ENCODE assay signal across 15 mouse cellular contexts in the genomic region with DNA sequence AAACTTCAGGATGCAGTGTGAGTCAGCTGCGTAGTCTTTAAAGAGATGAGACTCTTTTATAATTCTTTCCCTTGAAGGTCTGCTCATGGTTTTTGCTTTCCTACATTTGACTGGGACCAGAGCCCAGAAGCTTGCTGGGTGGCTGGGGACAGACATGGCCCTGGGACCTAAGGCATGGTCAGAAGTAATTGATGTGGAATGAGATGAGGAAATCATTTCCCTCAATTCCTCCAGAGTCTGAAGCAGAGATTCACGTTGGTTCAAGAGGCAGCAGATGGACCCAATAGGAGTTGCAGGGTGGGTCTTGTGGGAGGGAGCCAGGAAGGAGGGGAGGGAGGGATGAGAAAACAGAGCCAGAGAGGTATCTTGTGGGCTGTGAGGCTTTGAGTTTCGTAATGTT.
DNase-seq lines count a peak whose midpoint lies in the region; ATAC-seq and TF ChIP-seq lines count a peak whose summit lies in the region.
"Had no signal": no experiment of that assay in that cellular context is flagged by ENCODE, and none has a peak within 500 bp of the region (broad histone marks: within the 10 kb centered on the region; RNA-seq: fewer than 3 reads in every experiment).

No protein-coding gene starts in this region.

- WGBS in cerebellum, adult 2 months: 40% methylated on average over 3 of the region's 3 CpGs
- 65% methylated on average over 3 of the region's 3 CpGs for WGBS in heart, embryonic 12.5 days
- 71% methylated on average over 3 of the region's 3 CpGs for WGBS in midbrain, postnatal 0 days
- 77% methylated on average over 3 of the region's 3 CpGs for WGBS in midbrain, embryonic 13.5 days

- H3K4me1 ChIP-seq in cerebellum, adult 2 months (ENCODE audit: control insufficient read depth, insufficient read depth, low read length): peaks cover 43% of the 10 kb centered on the region
- peaks cover 5% of the 10 kb centered on the region; the same call in 1 of the 2 replicates for H3K4me1 ChIP-seq in heart, embryonic 12.5 days (replicated peaks)
- H3K4me1 ChIP-seq in midbrain, postnatal 0 days (ENCODE audit: insufficient read depth, low read length): peaks cover 7% of the 10 kb centered on the region; the same call in 1 of the 2 replicates
- peaks cover 24% of the 10 kb centered on the region for H3K4me1 ChIP-seq in midbrain, embryonic 13.5 days (replicated peaks)
- H3K4me1 ChIP-seq: liver, embryonic 13.5 days had no signal

- no peak overlapping the region for H3K4me2 ChIP-seq in heart, embryonic 12.5 days
- H3K4me2 ChIP-seq in midbrain, postnatal 0 days (ENCODE audit: low read depth, low read length, poor library complexity, severe bottlenecking): no peak overlapping the region
- H3K4me2 ChIP-seq in midbrain, embryonic 13.5 days (replicated peaks): no peak overlapping the region
- H3K4me2 ChIP-seq: liver, embryonic 13.5 days had no signal

- TF ChIP-seq POLR2A in cerebellum, adult 2 months (IDR thresholded peaks at IDR 0.05; ENCODE audit: borderline replicate concordance, insufficient read depth, low read length): no peak

- intact Hi-C loops in heart, postnatal 14 days (cut with DNase I): no loop called here

- no peak for TF ChIP-seq CTCF in cerebellum, adult 2 months (IDR thresholded peaks at IDR 0.05; ENCODE audit: borderline replicate concordance, insufficient read depth, low read depth, low read length)
- no peak for TF ChIP-seq CTCF in midbrain, postnatal 0 days (IDR thresholded peaks at IDR 0.05)

- H3K9me3 ChIP-seq in heart, embryonic 12.5 days (replicated peaks): no peaks in the 10 kb centered on the region
- no peaks in the 10 kb centered on the region for H3K9me3 ChIP-seq in midbrain, postnatal 0 days (ENCODE audit: low read length)
- no peaks in the 10 kb centered on the region for H3K9me3 ChIP-seq in midbrain, embryonic 13.5 days
- H3K9me3 ChIP-seq: liver, embryonic 13.5 days had no signal

- no peaks in the 10 kb centered on the region for H3K27me3 ChIP-seq in cerebellum, adult 2 months (ENCODE audit: control insufficient read depth, insufficient read depth, low read length)
- H3K27me3 ChIP-seq in heart, embryonic 12.5 days (replicated peaks): no peaks in the 10 kb centered on the region
- no peaks in the 10 kb centered on the region for H3K27me3 ChIP-seq in midbrain, postnatal 0 days (ENCODE audit: insufficient read depth, low read length)
- no peaks in the 10 kb centered on the region for H3K27me3 ChIP-seq in midbrain, embryonic 13.5 days
- H3K27me3 ChIP-seq: liver, embryonic 13.5 days had no signal

- peak overlapping the region; percentile 48 for H3K27ac ChIP-seq in cerebellum, adult 2 months (ENCODE audit: insufficient read depth, low read length)
- no peak overlapping the region for H3K27ac ChIP-seq in heart, embryonic 12.5 days (ENCODE audit: poor library complexity, severe bottlenecking)
- no peak overlapping the region for H3K27ac ChIP-seq in midbrain, postnatal 0 days (ENCODE audit: low read depth, low read length)
- H3K27ac ChIP-seq in midbrain, embryonic 13.5 days: no peak overlapping the region
- H3K27ac ChIP-seq: liver, embryonic 13.5 days had no signal

- ATAC-seq in heart, embryonic 12.5 days (ENCODE audit: insufficient number of reproducible peaks, low FRiP score): no peak
- ATAC-seq in midbrain, postnatal 0 days (ENCODE audit: low FRiP score): no peak
- no peak for ATAC-seq in midbrain, embryonic 13.5 days
- ATAC-seq: activated CD4-positive, CD25-positive, alpha-beta regulatory T cell, adult 4 months had no signal

- no peak overlapping the region for H3K4me3 ChIP-seq in cerebellum, adult 2 months (replicated peaks; ENCODE audit: insufficient read depth, low read depth, low read length)
- no peak overlapping the region for H3K4me3 ChIP-seq in heart, embryonic 12.5 days
- no peak overlapping the region for H3K4me3 ChIP-seq in midbrain, postnatal 0 days (ENCODE audit: low read depth, low read length)
- H3K4me3 ChIP-seq in midbrain, embryonic 13.5 days (replicated peaks): no peak overlapping the region
- H3K4me3 ChIP-seq: liver, embryonic 13.5 days had no signal

- DNase-seq in cerebellum, adult 2 months: peak in 1 of 2 experiments; percentile 58
- no peak for DNase-seq in cerebellum, adult 11 months
- DNase-seq in heart, postnatal 14 days: peak; percentile 9 to 10
- peak; percentile 54 for DNase-seq in midbrain, postnatal 0 days (ENCODE audit: low spot score)
- DNase-seq in skeletal muscle tissue, adult 2 months (ENCODE audit: low read depth, low spot score): peak; percentile 30
- no peak for DNase-seq in urinary bladder, adult 18-20 months (ENCODE audit: low spot score in 2 of 2)
- DNase-seq: embryo, embryonic 11 days; kidney, adult 9 months; liver, embryonic 13.5 days; lung, postnatal 36 days; right cerebral cortex, postnatal 25 days had no signal

- H3K9ac ChIP-seq in heart, embryonic 12.5 days: no peak overlapping the region
- 0 out of 2 replicates have a peak overlapping the region, but pooled peaks have one; percentile 8 for H3K9ac ChIP-seq in midbrain, postnatal 0 days (replicated peaks; ENCODE audit: low read length, poor library complexity, severe bottlenecking)
- H3K9ac ChIP-seq in midbrain, embryonic 13.5 days (replicated peaks): no peak overlapping the region
- H3K9ac ChIP-seq: liver, embryonic 13.5 days had no signal

- no peaks in the 10 kb centered on the region for H3K36me3 ChIP-seq in heart, embryonic 12.5 days
- H3K36me3 ChIP-seq in midbrain, postnatal 0 days (ENCODE audit: insufficient read depth, low read length): no peaks in the 10 kb centered on the region
- H3K36me3 ChIP-seq in midbrain, embryonic 13.5 days: no peaks in the 10 kb centered on the region
- H3K36me3 ChIP-seq: G1E; liver, embryonic 13.5 days had no signal

Comparison
In these comparisons a context has a peak if more than half of its experiments do, and no peak if none do; other contexts are left out.
1. DNase-seq: peak in heart, postnatal 14 days (2 of 2), midbrain, postnatal 0 days (single experiment) and skeletal muscle tissue, adult 2 months (single experiment); none in cerebellum, adult 11 months (single experiment) and urinary bladder, adult 18-20 months (0 of 2).